Mouse (Mus musculus) hindbrain, embryonic 14.5 days (tissue): ENCODE measurements around the gene Gm10277. TPM values are rescaled to one million over a fixed set of nuclear protein-coding genes. Genes with fewer than 3 reads are reported as not detected.

ENCODE experiments used
- ATAC-seq: fragments of 200-750 bp; cut with Nextera tagmentation; 2 replicates; pipeline ENCODE4 v1.8.0; 2017; ENCODE audit warnings: moderate number of reproducible peaks, mild to moderate bottlenecking, moderate TSS enrichment, moderate library complexity; ENCODE audit not compliant: low FRiP score
- DNase-seq: peaks from one replicate; pipeline ENCODE4 v3.0.0-alpha.2; 2015; ENCODE audit warnings: low spot score
- H3K27ac ChIP-seq: fragments of 300-500 bp; sonication (generic); 2 replicates; pipeline ENCODE4 v1.5.1; 2014; ENCODE audit warnings: mild to moderate bottlenecking, moderate library complexity
- H3K27me3 ChIP-seq: fragments of 300-500 bp; sonication (generic); 2 replicates; pipeline ENCODE4 v1.6.1; 2014; ENCODE audit warnings: mild to moderate bottlenecking, low read length, mixed read lengths; ENCODE audit not compliant: control insufficient read depth, insufficient read depth
- H3K36me3 ChIP-seq: fragments of 300-500 bp; sonication (generic); replicated peaks from 2 replicates; pipeline ENCODE4 v1.6.1; 2014; ENCODE audit not compliant: control insufficient read depth, insufficient read depth
- H3K4me1 ChIP-seq: fragments of 300-500 bp; sonication (generic); replicated peaks from 2 replicates; pipeline ENCODE4 v1.6.1; 2014; ENCODE audit warnings: antibody characterized with exemption, low read length, mixed read lengths; ENCODE audit not compliant: control insufficient read depth, insufficient read depth
- H3K4me2 ChIP-seq: fragments of 300-500 bp; sonication (generic); replicated peaks from 2 replicates; pipeline ENCODE4 v1.6.1; 2014; ENCODE audit warnings: mild to moderate bottlenecking, moderate library complexity
- H3K4me3 ChIP-seq: fragments of 300-500 bp; sonication (generic); replicated peaks from 2 replicates; pipeline ENCODE4 v1.5.1; 2014; ENCODE audit warnings: mild to moderate bottlenecking, low read length
- H3K9ac ChIP-seq: fragments of 300-500 bp; sonication (generic); 2 replicates; pipeline ENCODE4 v1.6.1; 2014
- H3K9me3 ChIP-seq: fragments of 300-500 bp; sonication (generic); 2 replicates; pipeline ENCODE4 v1.6.1; 2016; ENCODE audit warnings: low read length; ENCODE audit not compliant: control insufficient read depth
- WGBS: fragments of 180-500 bp; shearing (Covaris S2); extraction: QIAGEN DNeasy Blood & Tissue Kit; methylation state at CpG from one replicate; pipeline ENCODE4 v1.1.7; 2014; 5-methylcytosine and 5-hydroxymethylcytosine counted together
- polyA plus RNA-seq: library from polyadenylated mRNA; unstranded; fragments of >200 nt; fragmentation: Nextera tagmentation; extraction: Ambion mirVana; gene quantifications from 2 replicates; pipeline ENCODE4 v1.2.1, GENCODE M21; 2014

Gene Gm10277
- polyA plus RNA-seq, 1 experiment from 2014 or later, result 1.4 TPM

- H3K9me3 ChIP-seq, result no peaks in the 10 kb centered on the region
- H3K4me1 ChIP-seq, result peaks cover 34% of the 10 kb centered on the region
- DNase-seq, result no peak
- no peaks in the 10 kb centered on the region for H3K27me3 ChIP-seq
- 40% methylated on average over 8 of the region's 8 CpGs for WGBS
- ATAC-seq, result no peak
- H3K4me2 ChIP-seq, result no peak overlapping the region
- 0 out of 2 replicates have a peak overlapping the region, but pooled peaks have one; percentile 2 for H3K9ac ChIP-seq
- no peak overlapping the region for H3K4me3 ChIP-seq
- H3K27ac ChIP-seq, result peak overlapping the region; percentile 52
- no peaks in the 10 kb centered on the region for H3K36me3 ChIP-seq
Measured at GRCm38 (mm10) chr11:77791241-77791727, 3.7 kb upstream of the Gm10277 start.

- Histone ChIP-seq H3K4me2 (no peak overlapping the region), H3K4me1 (peaks cover 44% of the 10 kb centered on the region)
- DNase-seq, result no peak
Measured at GRCm38 (mm10) chr11:77790286-77790685, 2.7 kb upstream of the Gm10277 start.

GRCm38 (mm10) chr11:77789512-77789911 lies 2.0 kb upstream of the Gm10277 start:
- H3K4me2 ChIP-seq, result no peak overlapping the region
- ATAC-seq (no peak), DNase-seq (no peak)
- H3K9me3 ChIP-seq, result no peaks in the 10 kb centered on the region
- no peaks in the 10 kb centered on the region for H3K36me3 ChIP-seq
- no peaks in the 10 kb centered on the region for H3K27me3 ChIP-seq
- no peak overlapping the region for H3K4me3 ChIP-seq
- H3K4me1 ChIP-seq, result peaks cover 50% of the 10 kb centered on the region
- no peak overlapping the region for H3K27ac ChIP-seq
- WGBS, result 87% methylated on average over 5 of the region's 5 CpGs
- H3K9ac ChIP-seq, result no peak overlapping the region

More at GRCm38 (mm10) chr11:77790286-77790685, 2.7 kb upstream of the Gm10277 start:
- Histone ChIP-seq H3K27ac (peak overlapping the region; percentile 52), H3K27me3 (no peaks in the 10 kb centered on the region), H3K9ac (peak overlapping the region; percentile 2; the same call in 1 of the 2 replicates), H3K4me3 (no peak overlapping the region), H3K9me3 (no peaks in the 10 kb centered on the region), H3K36me3 (no peaks in the 10 kb centered on the region)
- no peak for ATAC-seq
- 38% methylated on average over 9 of the region's 9 CpGs for WGBS

- Histone ChIP-seq H3K9ac (peak overlapping the region; percentile 29), H3K4me3 (no peak overlapping the region), H3K4me2 (no peak overlapping the region), H3K27ac (peak overlapping the region; percentile 34), H3K4me1 (peaks cover 43% of the 10 kb centered on the region), H3K9me3 (no peaks in the 10 kb centered on the region), H3K36me3 (0 out of 2 replicates have a peak, but pooled peaks cover 2% of the 10 kb centered on the region), H3K27me3 (no peaks in the 10 kb centered on the region)
- DNase-seq, result no peak
- ATAC-seq, result no peak; the same call in 1 of the 2 replicates
- WGBS, result 48% methylated on average over 7 of the region's 7 CpGs
Measured at GRCm38 (mm10) chr11:77785768-77786561, 1.6 kb downstream of the Gm10277 start.

DNA sequence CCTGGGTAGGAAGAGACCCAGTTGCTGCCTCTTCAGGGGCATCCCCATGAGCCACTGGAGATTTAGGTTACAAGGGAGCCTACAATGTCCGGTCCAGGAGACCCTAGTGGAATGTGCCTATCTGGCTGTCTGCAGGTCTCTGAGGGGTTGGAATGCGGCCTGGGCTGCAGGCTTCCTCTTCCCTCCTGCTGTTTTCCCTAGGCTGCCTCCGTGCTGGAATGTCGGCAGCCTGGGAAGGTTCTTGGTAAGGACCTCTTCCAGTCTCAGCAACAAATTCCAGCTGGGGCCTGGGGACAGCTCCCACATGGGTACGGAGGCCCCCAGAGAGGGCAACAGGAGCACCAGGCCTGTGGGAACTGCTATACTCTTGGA lies 2.2 kb downstream of the Gm10277 start:
- peak overlapping the region; percentile 29; the same call in 1 of the 2 replicates for H3K9ac ChIP-seq
- no peaks in the 10 kb centered on the region for H3K9me3 ChIP-seq
- ATAC-seq (no peak), DNase-seq (no peak)
- peak overlapping the region; percentile 34 for H3K27ac ChIP-seq
- peaks cover 40% of the 10 kb centered on the region for H3K4me1 ChIP-seq
- 22% methylated on average over 5 of the region's 5 CpGs for WGBS
- H3K27me3 ChIP-seq, result no peaks in the 10 kb centered on the region
- no peak overlapping the region for H3K4me3 ChIP-seq
- no peak overlapping the region for H3K4me2 ChIP-seq
- H3K36me3 ChIP-seq, result 0 out of 2 replicates have a peak, but pooled peaks cover 2% of the 10 kb centered on the region

- WGBS, result 79% methylated on average over 9 of the region's 9 CpGs
- Histone ChIP-seq H3K4me2 (no peak overlapping the region), H3K9ac (peak overlapping the region; percentile 29; the same call in 1 of the 2 replicates), H3K4me1 (peaks cover 36% of the 10 kb centered on the region), H3K27ac (peak overlapping the region; percentile 64; the same call in 1 of the 2 replicates), H3K9me3 (no peaks in the 10 kb centered on the region), H3K4me3 (no peak overlapping the region), H3K36me3 (0 out of 2 replicates have a peak, but pooled peaks cover 2% of the 10 kb centered on the region), H3K27me3 (no peaks in the 10 kb centered on the region)
- DNase-seq (no peak), ATAC-seq (no peak)
Measured at GRCm38 (mm10) chr11:77784894-77785293, 2.7 kb downstream of the Gm10277 start.

DNA sequence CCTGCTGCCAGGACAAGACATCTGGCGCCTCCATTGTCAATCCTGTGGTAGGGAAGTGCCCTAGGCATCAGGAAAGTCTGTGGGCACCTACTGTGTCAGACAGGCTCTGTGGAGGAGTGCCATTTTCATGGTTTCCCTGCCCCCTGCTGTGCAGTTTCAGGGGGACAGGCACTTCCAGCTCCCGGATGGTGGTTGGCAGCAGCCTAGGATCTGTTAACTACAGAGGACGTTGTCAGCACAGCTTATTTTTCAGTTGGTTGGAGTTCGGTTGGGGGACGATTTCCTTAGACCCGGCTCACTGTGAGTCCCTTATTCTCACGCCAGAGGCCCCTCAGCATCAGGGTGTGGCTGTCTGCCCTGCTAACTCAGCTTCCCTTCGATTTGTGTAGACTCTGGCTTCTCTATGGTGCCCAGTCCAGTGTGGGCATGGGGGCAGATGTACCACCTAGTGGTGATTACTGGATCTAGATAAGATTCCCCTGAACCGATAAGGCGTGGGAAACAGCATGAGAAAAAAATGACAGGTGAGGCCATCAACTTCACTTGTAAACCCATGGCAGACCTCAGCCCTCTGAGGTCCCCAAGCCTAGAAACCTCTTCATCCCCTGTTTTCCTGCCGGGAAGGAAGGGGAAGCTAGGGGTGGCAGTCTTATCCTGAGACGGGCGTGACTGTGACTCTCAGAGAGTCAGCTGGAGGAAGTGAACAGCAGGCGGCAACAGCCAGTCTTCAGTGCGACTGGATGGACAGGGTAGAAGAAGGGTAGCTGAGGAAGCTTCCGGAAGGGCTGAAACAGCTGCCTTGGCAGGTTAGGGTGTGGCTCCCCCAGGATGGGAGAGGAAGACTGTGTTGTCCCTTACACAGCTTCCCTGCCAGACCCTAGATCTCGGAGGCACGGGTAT lies 3.5 kb downstream of the Gm10277 start:
- Histone ChIP-seq H3K9me3 (no peaks in the 10 kb centered on the region), H3K27ac (peak overlapping the region; percentile 64), H3K4me2 (peak overlapping the region; percentile 4; the same call in 1 of the 2 replicates), H3K9ac (no peak overlapping the region), H3K27me3 (no peaks in the 10 kb centered on the region), H3K4me1 (peaks cover 36% of the 10 kb centered on the region), H3K36me3 (peaks cover 10% of the 10 kb centered on the region; the same call in 1 of the 2 replicates), H3K4me3 (no peak overlapping the region)
- DNase-seq, result no peak
- 60% methylated on average over 18 of the region's 18 CpGs for WGBS
- peak; percentile 52; the same call in 1 of the 2 replicates for ATAC-seq

- H3K27ac ChIP-seq, result peak overlapping the region; percentile 64
- ATAC-seq (no peak), DNase-seq (no peak)
- H3K4me3 ChIP-seq, result no peak overlapping the region
- no peak overlapping the region for H3K9ac ChIP-seq
- H3K9me3 ChIP-seq, result no peaks in the 10 kb centered on the region
- H3K4me1 ChIP-seq, result peaks cover 36% of the 10 kb centered on the region
- peaks cover 16% of the 10 kb centered on the region for H3K36me3 ChIP-seq
- WGBS, result 55% methylated on average over 10 of the region's 10 CpGs
- H3K27me3 ChIP-seq, result no peaks in the 10 kb centered on the region
- peak overlapping the region; percentile 4; the same call in 1 of the 2 replicates for H3K4me2 ChIP-seq
Measured at GRCm38 (mm10) chr11:77783211-77783746, 4.3 kb downstream of the Gm10277 start.
